Mouse (Mus musculus) ES-E14 (cell line): ENCODE measurements around the gene Adamtsl3.

Experiments
- CHD2 ChIP-seq: IDR thresholded peaks from 2 replicates; pipeline ENCODE4 v1.6.1; 2014; ENCODE audit warnings: mild to moderate bottlenecking, low read depth, low read length, inconsistent platforms
- HCFC1 ChIP-seq: IDR thresholded peaks from 2 replicates; pipeline ENCODE4 v1.6.1; 2012; ENCODE audit warnings: low read length, inconsistent platforms, borderline replicate concordance; ENCODE audit not compliant: insufficient read depth
- ZNF384 ChIP-seq: IDR thresholded peaks from 2 replicates; pipeline ENCODE4 v1.6.1; 2012; ENCODE audit warnings: low read depth, low read length, inconsistent platforms

- TF ChIP-seq CHD2 (no peak), ZNF384 (no peak), HCFC1 (no peak)
Observed at GRCm38 (mm10) chr7:82334000-82334399, 1.5 kb upstream of the Adamtsl3 start.
